Mouse (Mus musculus) gastrocnemius, postnatal 4 days (tissue): ENCODE data around the gene Crybg2. TPM values are rescaled to one million over a fixed set of nuclear protein-coding genes. Genes with fewer than 3 reads are reported as not detected.

Experiments
- total RNA-seq, 2 experiments: library from RNA; stranded (reverse); gene quantifications; 2 replicates each; pipeline ENCODE4 v1.2.3; 2021

Crybg2 gene
- total RNA-seq, 2 experiments from 2014 or later, result 0.54 TPM; not detected in 1

Other genes with a start within 250 kb of the Crybg2 start
- 1 to 10 TPM; 9.0 to 9.6 TPM for gene Rps6ka1, start 173.0 kb upstream of the Crybg2 start, total RNA-seq
- gene Hmgn2, start 92.2 kb upstream of the Crybg2 start, total RNA-seq, result 100 to 1,000 TPM; 473 to 485 TPM
- 10 to 100 TPM; 27.1 to 28.8 TPM for gene Dhdds, start 59.9 kb upstream of the Crybg2 start, total RNA-seq
- gene Lin28a, start 42.0 kb upstream of the Crybg2 start, total RNA-seq, result 1 to 10 TPM; 2.7 to 3.5 TPM
- under 1 TPM in 1 of 2 experiments, not detected in 1; 0.23 TPM for gene Zfp683, start 7.0 kb upstream of the Crybg2 start, total RNA-seq
- 1 to 10 TPM; 2.4 to 2.7 TPM for gene Cd52, start 34.3 kb downstream of the Crybg2 start, total RNA-seq
- 1 to 10 TPM; 3.2 to 3.7 TPM for gene Ubxn11, start 41.8 kb downstream of the Crybg2 start, total RNA-seq
- gene Sh3bgrl3, start 68.0 kb downstream of the Crybg2 start, total RNA-seq, result 10 to 100 TPM; 72.4 to 83.6 TPM
- 10 to 100 TPM; 54.8 to 60.3 TPM for gene Cep85, start 126.3 kb downstream of the Crybg2 start, total RNA-seq
- not detected for gene Gm7534, start 142.2 kb downstream of the Crybg2 start, total RNA-seq
- gene Catsper4, start 166.6 kb downstream of the Crybg2 start, total RNA-seq, result not detected
- gene Cnksr1, start 177.6 kb downstream of the Crybg2 start, total RNA-seq, result 1 to 10 TPM; 1.8 to 2.3 TPM
- not detected for gene E130218I03Rik, start 182.8 kb downstream of the Crybg2 start, total RNA-seq
- gene Zfp593, start 184.8 kb downstream of the Crybg2 start, total RNA-seq, result 1 to 10 TPM; 5.8 to 6.1 TPM
- not detected for gene Gm30191, start 186.1 kb downstream of the Crybg2 start, total RNA-seq
- 1 to 10 TPM; 4.5 to 5.7 TPM for gene Grrp1, start 193.3 kb downstream of the Crybg2 start, total RNA-seq
- gene Pdik1l, start 227.1 kb downstream of the Crybg2 start, total RNA-seq, result 10 to 100 TPM; 10.4 to 11.8 TPM